Mouse (Mus musculus) telencephalon, adult 2 months (tissue): ENCODE data around the gene Prkca.

Source experiments
- DNase-seq: peaks from one replicate; pipeline ENCODE4 v3.0.0-alpha.2; 2011; ENCODE audit warnings: low read depth, low spot score

Gene Prkca

DNA sequence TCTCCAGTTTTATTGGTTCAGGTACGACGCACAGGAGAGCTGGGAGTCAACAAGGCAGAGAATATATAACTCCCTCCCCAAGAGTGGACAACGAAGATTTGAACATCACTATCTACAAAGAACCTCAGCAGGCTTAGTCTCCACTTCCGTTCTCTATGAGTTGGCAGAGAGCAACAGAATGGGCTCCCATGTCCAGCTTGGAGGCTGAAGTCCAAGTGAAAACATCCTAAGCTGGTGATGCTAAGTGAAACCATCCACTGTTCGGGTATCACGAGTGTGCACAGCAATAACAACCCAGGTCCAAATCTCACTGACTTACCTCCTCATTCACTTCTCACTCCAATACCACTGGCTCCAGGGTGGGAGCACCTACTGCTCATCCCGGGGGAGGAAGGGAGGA, 276.6 kb downstream of the Prkca start:
- no peak for DNase-seq

DNA sequence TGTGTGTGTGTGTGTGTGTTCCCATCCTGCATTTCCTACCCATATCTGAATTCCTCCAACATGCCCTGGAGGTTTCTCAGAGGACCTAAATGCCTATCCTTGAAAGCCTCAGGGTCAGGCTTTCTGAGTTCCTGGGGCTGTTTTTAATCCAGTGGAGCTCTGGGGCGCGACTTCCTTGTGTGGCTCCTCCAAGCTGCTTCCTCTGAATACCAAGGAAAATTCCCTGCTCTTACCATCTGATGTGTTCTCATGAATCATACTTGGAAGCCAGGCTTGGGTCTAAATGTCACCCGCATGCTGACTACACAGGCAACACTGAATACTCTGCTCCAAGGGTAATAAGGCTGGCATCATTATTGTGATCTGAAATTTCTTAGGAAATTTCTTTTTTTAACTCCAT, 279.3 kb downstream of the Prkca start:
- DNase-seq, result peak; percentile 63

DNA sequence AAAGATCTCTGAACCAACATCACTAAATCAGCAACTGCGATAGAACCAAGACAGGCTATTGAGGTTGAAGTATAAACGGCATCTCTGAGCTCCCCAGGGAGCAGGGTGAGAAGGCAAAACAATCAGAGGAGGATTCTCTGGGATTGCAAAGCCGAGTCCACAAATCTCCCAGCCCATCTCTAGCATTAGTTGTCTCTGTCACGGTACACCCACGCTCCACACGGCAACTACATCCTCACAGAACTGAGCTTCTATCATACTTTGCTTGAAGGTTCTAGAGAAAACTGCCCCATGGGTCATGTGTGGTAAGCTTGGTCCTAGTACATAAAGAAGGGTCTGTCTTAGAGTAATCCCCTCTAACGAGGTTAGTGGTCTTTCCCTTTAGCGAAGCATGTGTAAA, 280.6 kb downstream of the Prkca start:
- DNase-seq, result no peak

DNA sequence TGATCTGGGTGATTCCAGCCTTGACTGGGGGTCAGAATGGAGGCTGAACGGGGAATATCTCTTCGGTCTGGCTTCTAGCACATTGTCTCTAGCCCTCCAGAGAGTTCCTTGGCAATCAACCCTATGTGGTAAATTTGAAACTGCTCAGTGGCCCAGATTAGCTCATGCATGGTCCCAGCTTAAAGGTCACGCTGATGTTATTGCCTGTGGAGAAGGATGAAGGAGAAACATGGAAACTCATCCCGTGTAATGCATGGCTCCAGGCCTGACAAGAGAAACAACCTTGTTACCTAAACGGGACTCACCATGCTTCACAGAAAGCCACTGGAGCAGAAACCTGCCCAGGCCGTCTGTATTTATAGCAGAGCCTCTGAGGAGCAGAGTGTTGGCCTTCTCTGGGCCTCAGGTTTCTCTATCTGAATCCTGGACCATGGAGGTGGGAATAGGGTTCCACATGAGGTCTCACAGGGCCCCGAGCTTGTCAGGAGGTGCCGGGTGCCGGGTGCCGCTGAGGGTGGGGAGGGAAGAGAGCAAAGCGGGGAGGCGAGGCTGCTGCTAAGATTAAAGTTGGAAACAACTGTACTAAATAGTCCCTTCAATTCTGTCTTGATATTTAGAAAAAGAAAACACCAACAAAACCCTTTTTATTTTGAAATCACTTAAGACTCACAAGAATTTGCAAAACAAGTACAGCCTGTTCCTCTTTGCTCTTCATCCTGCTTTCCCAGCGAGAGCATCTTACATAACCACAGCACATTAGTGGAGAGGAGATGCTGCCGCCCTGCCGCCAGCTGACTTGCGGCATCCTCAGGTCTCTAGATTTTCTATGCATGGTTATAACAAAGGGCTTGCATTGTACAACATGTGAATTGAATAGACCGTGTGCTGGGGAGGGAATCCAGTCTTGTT, 281.9 kb downstream of the Prkca start:
- DNase-seq, result peak; percentile 87

DNA sequence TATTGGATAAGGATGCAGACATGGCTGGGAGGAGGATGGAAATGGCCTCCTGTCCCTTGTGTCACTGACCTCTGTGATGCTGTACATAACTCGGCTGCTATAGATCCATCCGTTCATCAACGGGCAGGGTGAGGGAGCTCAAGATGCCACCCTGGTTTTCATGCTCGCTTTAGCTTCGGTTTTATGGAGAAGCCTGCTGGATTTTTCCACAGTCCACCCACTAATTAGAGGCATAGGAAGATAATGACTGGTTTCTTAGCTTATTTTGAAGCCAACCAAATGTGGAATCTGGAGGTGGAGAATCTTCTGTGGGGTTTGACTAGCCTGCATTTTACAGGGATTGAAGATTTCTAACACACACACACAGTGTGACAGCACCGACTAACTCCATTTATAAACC, 286.6 kb downstream of the Prkca start:
- peak; percentile 73 for DNase-seq

DNA sequence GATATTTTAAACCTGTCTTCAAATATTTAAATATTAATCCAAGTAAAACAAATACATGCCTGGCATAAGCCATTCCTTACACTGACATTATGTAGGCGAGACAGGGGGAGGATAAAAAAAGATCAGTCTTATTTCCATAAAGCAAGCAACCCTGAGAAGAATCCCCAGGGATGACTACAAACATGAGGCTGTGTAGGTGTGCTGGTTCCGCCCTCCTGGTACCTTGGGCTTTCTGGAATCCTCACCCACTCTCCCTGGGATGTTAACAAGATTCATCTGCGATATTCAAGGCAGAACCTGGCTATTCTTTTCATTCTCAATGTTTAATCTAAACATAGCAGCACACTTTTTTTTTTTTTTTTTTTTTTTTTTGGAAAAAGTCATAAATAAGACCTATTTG, 289.1 kb downstream of the Prkca start:
- DNase-seq, result peak; percentile 75

DNA sequence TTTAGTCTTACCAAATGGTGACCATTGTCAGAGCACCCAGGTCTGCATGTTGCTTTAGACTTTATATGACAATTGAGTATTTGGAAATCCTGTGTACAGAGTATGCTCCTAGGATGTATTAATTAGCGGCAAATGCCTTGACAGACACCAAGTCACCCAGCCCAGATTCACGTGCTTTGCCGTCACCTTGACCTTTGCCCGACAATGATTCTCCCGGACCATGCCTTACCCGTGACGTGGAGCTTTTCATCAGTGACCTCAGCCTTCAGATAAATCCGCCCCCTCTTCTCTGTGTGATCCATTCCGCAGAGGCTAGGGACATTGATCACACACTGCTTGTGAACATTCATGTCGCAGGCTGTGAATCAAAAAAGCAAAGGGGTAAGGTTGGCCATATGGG, 290.0 kb downstream of the Prkca start:
- DNase-seq, result no peak

DNA sequence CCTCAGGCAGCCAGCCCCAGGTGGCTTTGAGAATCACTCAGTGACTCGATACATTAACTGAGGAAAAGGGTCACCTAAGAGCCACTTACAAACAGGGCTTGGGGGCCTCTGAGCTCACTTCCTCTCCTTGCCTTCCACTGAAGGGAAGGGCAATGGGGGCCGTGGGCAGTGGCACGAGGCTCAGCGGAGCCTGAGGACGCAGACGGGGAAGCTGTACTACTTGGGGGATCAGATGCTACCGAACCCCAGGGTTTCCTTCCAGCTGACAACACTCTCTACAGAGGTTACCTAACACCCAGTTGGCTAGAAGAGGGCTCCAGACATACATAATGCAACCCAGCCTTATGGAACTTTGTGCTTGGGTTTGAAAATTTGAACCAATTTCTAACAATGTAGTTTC, 302.1 kb downstream of the Prkca start:
- DNase-seq, result no peak

DNA sequence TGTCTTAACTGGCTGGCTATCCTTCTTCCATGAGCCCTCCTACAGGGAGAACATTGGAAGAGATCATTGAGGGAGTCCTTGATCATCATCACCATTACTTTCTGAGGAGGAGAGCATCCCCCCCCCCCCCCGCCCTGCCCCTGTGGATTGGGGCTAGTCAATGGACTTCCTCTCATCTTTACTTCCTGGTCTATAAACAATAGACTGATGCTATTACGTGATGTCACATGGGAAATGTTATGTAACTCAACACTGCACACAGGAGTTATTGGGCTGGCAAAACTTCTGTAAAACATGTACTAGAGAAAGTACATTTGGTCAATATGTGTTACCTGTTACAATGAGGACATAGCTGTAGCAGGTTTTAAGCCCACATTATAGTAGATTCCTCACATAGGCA, 302.9 kb downstream of the Prkca start:
- DNase-seq, result no peak

DNA sequence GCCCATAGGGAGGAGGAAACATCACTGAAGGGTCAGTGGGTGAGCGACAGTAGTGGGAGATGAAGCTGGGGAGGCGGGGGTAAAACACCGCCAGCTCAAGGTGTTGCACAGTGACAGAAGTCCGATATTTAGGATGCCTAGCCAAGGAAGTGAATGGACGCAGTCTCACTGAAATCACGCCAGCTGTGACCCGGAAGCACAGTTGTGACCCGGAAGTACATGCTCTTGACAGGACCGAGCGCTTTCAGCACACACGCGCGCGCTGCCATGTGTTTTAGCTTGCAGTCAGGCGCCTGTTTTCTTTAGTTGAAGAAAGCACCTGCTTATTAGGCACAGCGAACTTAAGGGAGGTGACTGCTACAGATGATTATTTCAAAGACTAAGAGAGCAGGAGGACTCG, 304.0 kb downstream of the Prkca start:
- DNase-seq, result no peak

DNA sequence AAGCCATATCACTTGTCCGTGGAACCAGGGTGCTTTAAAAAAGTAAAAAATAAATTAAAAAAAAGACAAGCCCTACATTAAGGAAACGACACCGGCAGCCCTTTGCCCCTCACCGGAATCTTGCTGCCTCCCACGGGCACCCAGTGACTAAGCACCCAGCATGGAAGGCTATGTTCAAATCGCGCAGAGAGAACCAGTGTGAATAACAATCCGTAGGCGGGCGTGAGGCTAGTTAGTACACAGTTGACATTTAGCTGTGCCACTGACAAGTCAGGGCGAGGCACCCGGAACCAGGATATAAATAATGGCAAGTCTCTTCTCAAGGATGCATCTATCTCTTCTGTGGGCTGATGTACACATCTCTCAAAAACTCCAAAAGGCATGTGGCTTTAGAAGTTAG, 304.7 kb downstream of the Prkca start:
- no peak for DNase-seq

DNA sequence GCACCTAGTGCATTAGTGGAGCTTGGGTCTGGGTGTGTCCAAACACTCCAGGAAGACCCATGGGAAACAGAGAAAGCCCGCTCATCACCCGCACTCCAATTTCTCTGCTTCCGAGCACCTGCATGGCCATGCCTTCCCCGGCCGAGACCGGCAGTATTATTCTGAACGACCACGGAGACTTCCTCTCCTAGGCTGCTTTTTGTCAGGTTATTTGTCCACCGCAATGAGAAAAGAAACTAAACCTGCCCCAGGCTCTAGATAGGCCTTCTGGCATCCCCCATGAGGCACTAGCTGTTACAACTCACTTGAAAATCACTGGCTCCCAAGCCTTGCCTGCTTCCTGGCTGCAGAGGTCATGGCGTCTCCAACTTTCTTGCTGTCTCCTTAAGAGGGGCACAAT, 307.4 kb downstream of the Prkca start:
- DNase-seq, result no peak

DNA sequence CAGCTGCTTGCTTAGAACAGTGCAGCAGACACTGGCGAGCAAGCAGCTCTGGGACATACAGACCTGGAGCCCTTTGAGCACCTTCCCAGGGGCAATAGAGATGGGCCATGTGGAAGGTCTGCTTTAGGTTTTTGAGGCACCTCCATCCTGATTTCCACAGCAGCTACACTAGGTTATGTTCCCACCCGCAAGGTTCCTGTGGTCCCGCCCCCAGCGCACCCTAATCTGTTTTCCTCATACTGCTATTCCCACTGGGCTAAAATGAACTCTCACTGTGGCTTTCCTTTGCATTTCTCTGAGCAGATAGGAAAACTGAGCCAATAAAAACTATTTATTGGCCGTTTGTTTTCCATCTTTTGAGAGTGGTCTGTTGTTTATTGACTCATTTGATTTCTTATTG, 308.0 kb downstream of the Prkca start:
- no peak for DNase-seq

DNA sequence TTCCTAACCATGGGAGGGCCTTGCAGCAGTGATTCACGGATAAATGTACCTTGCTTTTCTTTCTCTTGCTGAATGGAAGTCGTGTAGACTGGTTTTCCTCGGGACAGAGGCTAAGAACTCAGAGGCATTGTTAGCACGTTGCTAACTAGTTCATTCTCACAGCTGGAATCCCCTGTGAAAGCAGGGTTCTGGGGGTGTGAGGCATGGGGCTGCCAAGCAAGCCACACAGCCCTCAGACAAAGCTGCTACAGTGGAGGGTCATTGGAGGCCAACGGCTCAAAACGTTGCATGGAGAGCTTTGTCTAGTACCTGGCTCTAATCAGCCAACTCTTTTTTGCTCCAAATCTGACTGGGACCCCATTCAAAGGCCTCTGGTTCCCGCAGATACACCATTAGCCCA, 309.4 kb downstream of the Prkca start:
- no peak for DNase-seq

DNA sequence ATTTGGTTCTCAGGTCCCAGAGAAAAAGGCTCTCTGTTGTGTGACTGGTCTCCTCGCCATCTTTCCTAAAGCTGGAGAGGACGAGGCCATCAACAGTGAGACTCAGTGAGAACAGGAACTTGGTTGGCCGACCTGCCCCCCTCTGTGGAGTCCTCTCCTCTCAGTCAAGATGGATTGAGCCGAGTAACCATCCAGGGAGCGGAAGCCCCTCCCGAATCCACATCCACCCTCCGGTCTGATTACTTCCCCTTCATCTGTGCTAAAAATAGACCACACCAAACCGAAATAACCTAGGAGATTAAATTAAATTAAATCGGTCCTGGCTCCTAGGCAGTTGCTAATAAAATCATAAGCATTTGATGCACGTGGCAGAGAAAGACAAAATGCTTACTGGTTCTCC, 311.2 kb downstream of the Prkca start:
- DNase-seq, result no peak

DNA sequence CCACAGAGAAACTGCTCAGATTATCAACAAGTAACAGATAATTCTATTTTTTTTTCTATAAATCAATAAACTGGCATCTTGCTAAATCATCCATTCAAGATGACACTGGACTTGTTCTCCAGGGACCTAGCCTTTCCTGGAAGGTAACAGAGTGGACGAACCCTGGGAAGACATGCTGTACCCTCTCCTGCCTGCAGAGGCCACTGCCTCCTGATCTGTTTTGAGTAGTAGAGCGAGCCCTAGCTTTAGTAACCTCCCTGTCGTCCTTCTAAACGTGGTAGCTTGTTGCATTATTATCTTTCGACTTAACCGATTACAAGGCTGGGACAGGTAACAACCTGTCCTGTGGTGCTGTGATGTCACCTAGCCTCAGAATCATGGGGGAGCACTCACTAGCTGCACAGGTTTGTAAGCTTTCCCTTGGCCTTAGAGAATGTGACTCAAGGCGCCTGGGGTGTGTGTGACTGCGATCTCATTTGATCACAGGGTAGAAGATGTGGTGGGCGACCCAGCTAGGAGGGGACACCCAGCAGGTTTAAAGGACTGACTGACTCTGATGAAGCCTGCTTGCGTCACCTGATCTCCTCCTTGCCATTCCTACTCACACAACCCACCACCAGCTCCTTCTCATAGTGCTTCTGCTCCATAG, 312.6 kb downstream of the Prkca start:
- no peak for DNase-seq

DNA sequence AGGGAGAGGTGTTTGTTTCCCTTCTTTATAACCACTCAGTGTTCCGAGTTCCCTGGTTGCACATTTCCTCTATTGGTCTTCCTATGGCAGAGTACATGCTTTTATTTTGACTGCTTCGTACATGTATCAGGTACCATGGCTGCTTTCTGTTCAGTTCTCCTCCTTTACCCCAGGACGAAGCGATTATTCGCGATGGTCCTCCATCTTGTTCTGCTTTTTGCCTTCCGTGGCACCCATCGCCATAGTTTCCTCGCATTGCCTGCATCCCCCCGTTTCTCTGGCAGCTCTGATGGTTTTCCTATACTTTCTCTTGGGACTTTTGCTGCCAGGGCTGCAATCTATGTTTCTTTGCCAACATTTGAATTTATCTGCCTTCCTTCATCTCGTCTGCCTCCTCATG, 314.4 kb downstream of the Prkca start:
- DNase-seq, result no peak

DNA sequence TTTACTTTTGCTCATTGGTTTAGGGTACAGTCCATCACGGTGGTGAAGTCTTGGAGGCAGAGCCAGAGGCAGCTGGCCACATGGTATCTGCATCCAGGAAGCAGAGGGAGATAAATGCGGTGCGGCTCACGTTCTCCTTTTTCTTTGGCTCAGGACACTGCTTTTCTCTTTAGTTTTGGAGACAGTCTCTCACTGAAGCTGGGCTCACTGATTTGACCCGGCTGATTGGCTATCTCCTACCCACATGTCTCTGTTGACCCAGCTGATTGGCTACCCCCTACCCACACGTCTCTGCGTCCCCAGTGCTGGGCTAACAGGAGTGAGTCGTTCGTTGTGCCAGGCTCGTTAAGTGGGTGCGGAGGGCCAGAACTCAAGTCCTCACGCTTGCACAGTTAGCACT, 315.3 kb downstream of the Prkca start:
- no peak for DNase-seq

DNA sequence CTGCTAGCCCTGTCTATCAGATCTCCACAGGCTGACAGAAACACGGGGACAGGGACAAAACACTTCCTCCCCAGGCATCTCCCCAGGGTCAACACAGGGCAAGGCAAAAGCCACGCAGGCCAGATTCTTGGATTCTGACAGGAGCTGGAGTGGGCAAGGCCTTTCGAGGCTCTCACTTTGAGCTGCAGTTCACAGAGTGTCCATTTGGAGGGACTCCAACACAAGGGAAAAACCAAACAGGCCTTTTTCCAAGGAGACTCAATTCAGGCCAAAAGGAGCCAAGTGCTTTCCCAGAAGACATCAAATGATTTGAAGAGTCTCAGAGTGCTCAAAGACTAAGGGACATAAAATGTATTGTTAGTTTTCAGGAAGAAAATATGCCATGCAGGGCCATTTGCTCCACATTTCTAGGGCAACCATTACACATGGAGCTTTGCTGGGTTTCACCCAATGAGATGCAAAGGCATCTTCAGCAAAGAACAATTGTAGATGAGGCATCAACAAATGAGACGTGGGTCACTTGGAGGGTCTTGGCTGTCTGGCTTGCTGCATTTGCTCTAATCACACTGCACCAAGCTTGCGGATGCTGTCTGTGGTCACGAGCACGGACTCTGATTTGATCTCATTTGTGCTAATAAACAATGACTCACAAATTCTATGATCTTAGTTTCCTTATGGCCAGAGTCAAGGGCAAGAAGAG, 317.9 kb downstream of the Prkca start:
- DNase-seq, result no peak

DNA sequence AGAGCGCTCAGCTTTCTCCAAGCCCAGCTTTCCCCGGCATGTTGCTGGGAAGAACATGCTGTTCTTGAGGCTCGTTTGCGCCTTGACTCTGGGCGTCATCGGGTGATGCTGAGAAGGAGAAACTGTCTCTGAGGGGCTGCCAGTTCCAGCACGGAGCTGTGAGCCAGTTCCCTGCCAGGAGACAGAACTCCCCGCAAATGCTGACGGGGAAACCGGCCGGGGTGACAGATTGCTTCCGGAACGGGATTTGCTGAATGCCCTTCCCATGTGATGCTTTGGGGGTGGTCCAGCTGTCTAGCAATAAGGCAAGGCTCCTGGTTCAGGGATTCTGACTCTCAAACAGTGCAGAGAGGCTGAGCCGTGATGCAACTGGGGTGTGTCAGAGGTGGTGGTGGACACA, 320.5 kb downstream of the Prkca start:
- DNase-seq, result peak; percentile 64

DNA sequence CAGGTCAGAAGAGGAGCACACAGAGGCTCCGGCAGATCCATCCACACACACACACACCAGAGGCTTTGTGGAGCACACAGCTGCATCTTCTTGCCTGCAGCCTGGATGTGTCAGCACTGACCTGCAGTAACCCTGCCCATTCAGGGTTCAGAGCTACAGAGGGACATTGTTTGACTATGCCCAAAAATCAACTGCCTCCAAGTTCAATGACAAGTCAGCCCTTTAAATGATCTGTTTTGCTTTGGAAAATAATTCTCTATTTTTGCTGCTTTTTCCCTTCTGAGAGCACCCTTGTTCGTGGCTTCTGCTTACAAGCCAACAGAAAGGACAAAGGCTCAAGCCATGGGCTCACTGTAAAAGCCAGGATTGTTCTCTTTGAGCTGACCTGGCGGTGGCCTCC, 322.8 kb downstream of the Prkca start:
- peak; percentile 90 for DNase-seq

DNA sequence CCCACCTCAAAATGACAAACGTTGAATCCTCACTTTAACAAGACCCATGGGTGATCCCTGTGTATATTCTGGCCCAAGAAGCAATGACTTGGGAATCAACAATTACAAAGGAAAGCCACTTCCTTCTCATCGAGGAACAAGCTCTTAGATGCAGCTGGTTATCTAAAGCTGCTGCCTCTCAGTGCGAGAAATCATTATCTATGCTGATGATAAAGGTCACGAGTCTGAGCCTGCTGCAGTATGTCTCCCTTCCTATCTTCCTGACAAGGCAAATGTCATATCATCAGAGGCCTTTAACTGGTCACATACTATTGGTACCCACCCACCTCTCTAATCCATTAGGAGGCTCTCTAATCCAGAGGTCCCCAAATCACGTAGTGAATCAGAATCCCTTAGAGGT, 328.4 kb downstream of the Prkca start:
- DNase-seq, result no peak

DNA sequence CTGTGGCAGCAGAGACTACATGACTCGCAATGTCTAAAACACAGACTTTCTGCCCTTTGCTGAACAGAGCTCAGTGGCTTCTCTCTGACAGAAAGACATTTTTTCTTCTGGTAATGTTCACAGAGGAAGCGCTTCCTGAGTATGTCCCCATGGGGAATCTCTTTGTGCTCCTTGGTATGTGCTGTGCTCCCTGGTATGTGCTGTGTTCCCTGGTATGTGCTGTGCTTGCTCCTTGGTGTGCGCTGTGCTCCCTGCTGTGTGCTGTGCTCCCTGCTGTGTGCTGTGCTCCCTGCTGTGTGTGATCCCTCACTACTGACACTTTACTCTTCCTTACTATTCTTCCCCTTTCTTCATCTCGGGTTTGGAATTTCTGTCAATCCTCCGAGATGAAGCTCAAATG, 330.3 kb downstream of the Prkca start:
- DNase-seq, result no peak
